Mouse (Mus musculus) stomach, embryonic 14.5 days (tissue): ENCODE measurements around the gene Gm128. TPM values are rescaled to one million over a fixed set of nuclear protein-coding genes. Genes with fewer than 3 reads are reported as not detected.

Source experiments
- ATAC-seq: fragments of 200-750 bp; cut with Nextera tagmentation; 2 replicates; pipeline ENCODE4 v1.8.0; 2017; ENCODE audit warnings: low read depth, moderate TSS enrichment; ENCODE audit not compliant: insufficient number of reproducible peaks, insufficient read depth, low FRiP score
- H3K27ac ChIP-seq: fragments of 300-500 bp; sonication (generic); 2 replicates; pipeline ENCODE4 v1.5.1; 2014; ENCODE audit warnings: mild to moderate bottlenecking, low read length, moderate library complexity, mixed read lengths
- H3K27me3 ChIP-seq: fragments of 300-500 bp; sonication (generic); 2 replicates; pipeline ENCODE4 v1.6.1; 2014; ENCODE audit warnings: low read length, control low read depth, mixed read lengths; ENCODE audit not compliant: control insufficient read depth, insufficient read depth
- H3K36me3 ChIP-seq: fragments of 300-500 bp; sonication (generic); 2 replicates; pipeline ENCODE4 v1.6.1; 2014; ENCODE audit warnings: mild to moderate bottlenecking, control low read depth, low read length, moderate library complexity, mixed read lengths; ENCODE audit not compliant: control insufficient read depth, insufficient read depth
- H3K4me1 ChIP-seq: fragments of 300-500 bp; sonication (generic); 2 replicates; pipeline ENCODE4 v1.6.1; 2014; ENCODE audit warnings: low read length, control low read depth, mixed read lengths; ENCODE audit not compliant: control insufficient read depth, insufficient read depth
- H3K4me2 ChIP-seq: fragments of 300-500 bp; sonication (generic); replicated peaks from 2 replicates; pipeline ENCODE4 v1.6.1; 2014; ENCODE audit warnings: low read depth, low read length, control low read depth
- H3K4me3 ChIP-seq: fragments of 300-500 bp; sonication (generic); 2 replicates; pipeline ENCODE4 v1.5.1; 2014; ENCODE audit warnings: low read depth, low read length, control low read depth
- H3K9ac ChIP-seq: fragments of 300-500 bp; sonication (generic); replicated peaks from 2 replicates; pipeline ENCODE4 v1.6.1; 2014; ENCODE audit warnings: low read depth, mild to moderate bottlenecking, control low read depth, low read length, moderate library complexity, mixed read lengths
- H3K9me3 ChIP-seq: fragments of 300-500 bp; sonication (generic); 2 replicates; pipeline ENCODE4 v1.6.1; 2016; ENCODE audit warnings: low read depth, low read length, control low read depth; ENCODE audit not compliant: control insufficient read depth
- WGBS: fragments of 180-500 bp; shearing (Covaris S2); extraction: QIAGEN DNeasy Blood & Tissue Kit; methylation state at CpG from one replicate; pipeline ENCODE4 v1.1.7; 2014; 5-methylcytosine and 5-hydroxymethylcytosine counted together
- polyA plus RNA-seq: library from polyadenylated mRNA; unstranded; fragments of >200 nt; fragmentation: Nextera tagmentation; extraction: Ambion mirVana; gene quantifications from 2 replicates; pipeline ENCODE4 v1.2.1, GENCODE M21; 2014

Gm128 gene
- polyA plus RNA-seq, 1 experiment from 2014 or later, result 0.71 TPM

- no peak overlapping the region for H3K27ac ChIP-seq
- H3K4me2 ChIP-seq, result no peak overlapping the region
- H3K4me3 ChIP-seq, result no peak overlapping the region
- H3K36me3 ChIP-seq, result peaks cover 63% of the 10 kb centered on the region
- WGBS, result 92% methylated on average over 6 of the region's 6 CpGs
- no peaks in the 10 kb centered on the region for H3K27me3 ChIP-seq
- no peaks in the 10 kb centered on the region for H3K9me3 ChIP-seq
- no peak overlapping the region for H3K9ac ChIP-seq
- ATAC-seq, result no peak
- H3K4me1 ChIP-seq, result no peaks in the 10 kb centered on the region
Observed at GRCm38 (mm10) chr3:95203880-95204279, 37.5 kb downstream of the Gm128 start.

GRCm38 (mm10) chr3:95200562-95200961 lies 40.8 kb downstream of the Gm128 start:
- Histone ChIP-seq H3K27ac (no peak overlapping the region), H3K4me3 (no peak overlapping the region), H3K9me3 (no peaks in the 10 kb centered on the region), H3K4me1 (no peaks in the 10 kb centered on the region), H3K27me3 (no peaks in the 10 kb centered on the region), H3K36me3 (peaks cover 73% of the 10 kb centered on the region), H3K4me2 (no peak overlapping the region), H3K9ac (no peak overlapping the region)
- 78% methylated on average over 2 of the region's 2 CpGs for WGBS
- ATAC-seq, result no peak

- Histone ChIP-seq H3K9ac (no peak overlapping the region), H3K4me2 (no peak overlapping the region), H3K4me3 (no peak overlapping the region), H3K27me3 (no peaks in the 10 kb centered on the region), H3K36me3 (peaks cover 72% of the 10 kb centered on the region), H3K4me1 (no peaks in the 10 kb centered on the region), H3K9me3 (no peaks in the 10 kb centered on the region), H3K27ac (no peak overlapping the region)
- WGBS, result 89% methylated on average over 7 of the region's 7 CpGs
- ATAC-seq, result no peak
Observed at GRCm38 (mm10) chr3:95200132-95200531, 41.3 kb downstream of the Gm128 start.

GRCm38 (mm10) chr3:95199101-95199500 lies 42.3 kb downstream of the Gm128 start:
- H3K36me3 ChIP-seq, result peaks cover 69% of the 10 kb centered on the region
- H3K4me3 ChIP-seq, result no peak overlapping the region
- H3K27me3 ChIP-seq, result no peaks in the 10 kb centered on the region
- H3K4me1 ChIP-seq, result no peaks in the 10 kb centered on the region
- no peaks in the 10 kb centered on the region for H3K9me3 ChIP-seq
- WGBS, result 76% methylated on average over 1 of the region's 1 CpGs
- no peak overlapping the region for H3K27ac ChIP-seq
- no peak for ATAC-seq
- H3K9ac ChIP-seq, result no peak overlapping the region
- no peak overlapping the region for H3K4me2 ChIP-seq

- no peak overlapping the region for H3K9ac ChIP-seq
- WGBS, result 81% methylated on average over 2 of the region's 2 CpGs
- H3K27me3 ChIP-seq, result no peaks in the 10 kb centered on the region
- H3K9me3 ChIP-seq, result no peaks in the 10 kb centered on the region
- no peak overlapping the region for H3K27ac ChIP-seq
- peaks cover 56% of the 10 kb centered on the region for H3K36me3 ChIP-seq
- no peaks in the 10 kb centered on the region for H3K4me1 ChIP-seq
- no peak for ATAC-seq
- H3K4me3 ChIP-seq, result no peak overlapping the region
- no peak overlapping the region for H3K4me2 ChIP-seq
Observed at GRCm38 (mm10) chr3:95195772-95196171, 45.6 kb downstream of the Gm128 start.

GRCm38 (mm10) chr3:95194721-95195135 lies 46.7 kb downstream of the Gm128 start:
- H3K9me3 ChIP-seq, result no peaks in the 10 kb centered on the region
- H3K4me2 ChIP-seq, result no peak overlapping the region
- no peaks in the 10 kb centered on the region for H3K27me3 ChIP-seq
- no peaks in the 10 kb centered on the region for H3K4me1 ChIP-seq
- 73% methylated on average over 6 of the region's 6 CpGs for WGBS
- no peak for ATAC-seq
- H3K27ac ChIP-seq, result no peak overlapping the region
- H3K4me3 ChIP-seq, result no peak overlapping the region
- no peak overlapping the region for H3K9ac ChIP-seq
- peaks cover 54% of the 10 kb centered on the region for H3K36me3 ChIP-seq

Other genes with a start within 250 kb of the Gm128 start
- 30.3 and 34.9 TPM in 2 replicates for gene Zfp687, start 226.2 kb downstream of the Gm128 start, polyA plus RNA-seq
- gene Psmd4, start 199.0 kb downstream of the Gm128 start, polyA plus RNA-seq, result 229 and 231 TPM in 2 replicates
- 14.6 and 14.9 TPM in 2 replicates for gene Pip5k1a, start 134.7 kb downstream of the Gm128 start, polyA plus RNA-seq
- gene Vps72, start 130.6 kb downstream of the Gm128 start, polyA plus RNA-seq, result 139 and 156 TPM in 2 replicates
- 0.83 and 1.8 TPM in 2 replicates for gene Tmod4, start 117.1 kb downstream of the Gm128 start, polyA plus RNA-seq
- 67.7 and 73.7 TPM in 2 replicates for gene Scnm1, start 107.6 kb downstream of the Gm128 start, polyA plus RNA-seq
- 9.2 and 10.9 TPM in 2 replicates for gene Lysmd1, start 107.5 kb downstream of the Gm128 start, polyA plus RNA-seq
- 4.2 and 4.7 TPM in 2 replicates for gene Tnfaip8l2, start 99.2 kb downstream of the Gm128 start, polyA plus RNA-seq
- 5.8 and 6.7 TPM in 2 replicates for gene Sema6c, start 81.1 kb downstream of the Gm128 start, polyA plus RNA-seq
- 15.1 and 18.4 TPM in 2 replicates for gene Gabpb2, start 23.7 kb downstream of the Gm128 start, polyA plus RNA-seq
- gene Cdc42se1, start 12.9 kb downstream of the Gm128 start, polyA plus RNA-seq, result 125 and 126 TPM in 2 replicates
- gene Mllt11, start 9.4 kb downstream of the Gm128 start, polyA plus RNA-seq, result 38.9 and 42.4 TPM in 2 replicates
- gene Bnipl, start 9.6 kb upstream of the Gm128 start, polyA plus RNA-seq, result 8.2 and 8.4 TPM in 2 replicates
- gene Mindy1, start 39.7 kb upstream of the Gm128 start, polyA plus RNA-seq, result 47.1 and 51.1 TPM in 2 replicates
- gene Prune1, start 40.5 kb upstream of the Gm128 start, polyA plus RNA-seq, result 20.1 and 23.1 TPM in 2 replicates
- 1.7 and 2.1 TPM in 2 replicates for gene Anxa9, start 65.6 kb upstream of the Gm128 start, polyA plus RNA-seq
- gene Cers2, start 73.2 kb upstream of the Gm128 start, polyA plus RNA-seq, result 136 and 146 TPM in 2 replicates
- 50.8 and 51.8 TPM in 2 replicates for gene Setdb1, start 115.6 kb upstream of the Gm128 start, polyA plus RNA-seq
- 0.74 TPM in 1 of 2 replicates, not detected in the other for gene 4930558C23Rik, start 161.2 kb upstream of the Gm128 start, polyA plus RNA-seq
- gene Arnt, start 192.8 kb upstream of the Gm128 start, polyA plus RNA-seq, result 30.2 and 33.0 TPM in 2 replicates